Mouse (Mus musculus): Measurements from ENCODE around the gene Blmh.

DNA sequence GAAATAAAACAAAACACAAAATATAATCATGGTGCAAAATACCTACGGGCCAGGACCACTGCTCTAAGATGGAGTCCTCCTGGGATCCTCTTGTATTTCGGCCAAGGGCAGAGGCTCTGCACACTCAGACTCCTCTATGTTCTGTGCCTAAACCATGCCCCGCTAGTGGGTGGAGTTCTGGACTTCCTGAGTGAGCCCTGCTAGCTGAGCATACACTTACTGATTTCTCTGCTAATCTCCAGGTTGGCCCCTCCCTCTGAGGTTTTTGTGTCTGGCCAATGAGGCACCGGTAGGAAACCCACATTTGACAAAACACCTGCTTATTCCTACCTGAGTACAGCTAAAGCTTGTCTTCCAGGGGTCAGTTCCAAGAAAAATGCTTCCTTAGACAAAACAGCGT, 76.1 kb downstream of the Blmh start:
- TF ChIP-seq CTCF (IDR thresholded peaks at IDR 0.05; ENCODE audit: borderline replicate concordance, insufficient read depth, low read length) (no peak), POLR2A (IDR thresholded peaks at IDR 0.05; ENCODE audit: low read depth, low read length) (no peak)

Data from embryonic fibroblast, embryonic 13.5 days (primary cell).